Mouse (Mus musculus): Measurements from ENCODE around the gene Ccdc9. TPM values are rescaled to one million over a fixed set of nuclear protein-coding genes. Genes with fewer than 3 reads are reported as not detected.
A peak's percentile ranks its signal among the peaks of the same experiment; 100 is the strongest.

Ccdc9 gene
- total and polyA plus RNA-seq, 3 experiments, result 32.0 to 81.0 (median 47.6) TPM

DNA sequence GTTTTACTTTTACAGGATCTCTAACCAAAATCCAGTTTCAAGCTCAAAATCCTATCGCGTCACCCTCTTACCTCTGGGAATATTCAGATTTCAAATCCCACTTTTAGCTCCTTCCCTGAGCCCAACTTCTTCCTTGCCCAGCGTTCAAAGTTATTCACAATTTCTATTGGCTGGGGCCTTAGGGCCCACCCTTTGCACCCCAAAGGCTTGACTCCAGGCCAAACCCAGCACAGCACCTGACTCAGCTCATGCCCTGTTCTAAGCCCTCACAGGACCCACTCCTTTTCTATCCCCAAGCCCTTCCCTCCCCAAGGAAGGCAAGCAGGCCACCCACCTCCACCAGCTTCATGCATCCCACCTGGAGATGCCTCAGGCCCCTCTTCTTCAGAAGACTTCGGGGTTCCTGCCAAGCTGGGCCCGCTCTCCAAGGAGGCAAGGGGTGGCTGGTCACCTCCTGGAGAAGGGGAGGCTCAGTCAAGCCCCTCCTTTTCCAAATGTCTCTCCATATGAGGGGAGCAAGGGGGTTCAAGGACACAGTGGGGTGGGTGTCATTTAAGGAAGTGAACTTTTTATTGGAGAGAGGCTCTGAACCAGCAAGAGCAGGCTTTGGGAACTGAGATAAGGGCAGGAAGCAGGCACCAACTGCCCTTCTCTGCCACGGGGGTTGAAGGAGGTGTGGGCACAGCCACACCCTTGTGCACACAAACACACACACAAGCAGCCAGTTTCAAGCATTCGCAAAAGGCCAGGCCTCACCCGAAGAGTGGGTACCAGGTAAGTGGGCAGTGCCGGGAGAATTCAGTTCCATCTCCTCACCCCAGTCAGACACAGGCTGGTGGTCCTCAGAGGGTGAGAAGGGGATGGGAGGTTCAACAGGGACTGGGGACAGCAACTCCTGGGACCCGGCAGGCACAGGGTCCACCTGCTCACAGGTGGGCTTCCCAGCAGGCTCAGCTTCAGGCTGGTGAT, 11.4 kb downstream of the Ccdc9 start:
- H3K27me3 ChIP-seq (replicated peaks), result no peaks in the 10 kb centered on the region
- in situ Hi-C loops (cut with MboI; ENCODE audit: low pct_ligation_motif_present, low pct_unique_long_range_greater_than_20kb, low sequenced_read_pairs) (loop anchor here (5.0 to 25.0 kb wide), 2 partner anchors 93 to 213 kb away; partner anchors contain the start of gene Zfp541), dilution Hi-C loops (cut with MboI; ENCODE audit: extremely low pct_ligation_motif_present, extremely low pct_unique_long_range_greater_than_20kb, low sequenced_read_pairs) (no loop called here)
- no peak overlapping the region for H3K27ac ChIP-seq (ENCODE audit: insufficient read depth, low read depth)
- H3K4me1 ChIP-seq (ENCODE audit: control insufficient read depth in 1 of 2, insufficient read depth in 2 of 2), result peaks cover 13 to 27% of the 10 kb centered on the region in 2 experiments
- DNase-seq (ENCODE audit: extremely low read depth), result no peak
- peaks cover 34 to 67% of the 10 kb centered on the region in 2 experiments for H3K36me3 ChIP-seq (replicated peaks in 1 of 2; ENCODE audit: control insufficient read depth in 1 of 2, insufficient read depth in 1 of 2, low read length in 1 of 2)
- no peak overlapping the region for H3K4me2 ChIP-seq (ENCODE audit: insufficient read depth, low read depth, poor library complexity, severe bottlenecking)
- no peak overlapping the region for H3K9ac ChIP-seq (ENCODE audit: insufficient read depth, low read depth)
- no peaks in the 10 kb centered on the region for H3K9me3 ChIP-seq (replicated peaks; ENCODE audit: low read length)
- TF ChIP-seq TCF12 (IDR thresholded peaks at IDR 0.05; ENCODE audit: low read depth, low read length), result no peak
- TF ChIP-seq USF1 (IDR thresholded peaks at IDR 0.05; ENCODE audit: low read depth, low read length), result no peak
- no peak for TF ChIP-seq RAD21 (IDR thresholded peaks at IDR 0.05; ENCODE audit: low read depth, low read length)
- no peak for TF ChIP-seq POLR2A (IDR thresholded peaks at IDR 0.05; ENCODE audit: low read depth, low read length)
- no peaks in the 10 kb centered on the region for H3K79me2 ChIP-seq (replicated peaks; ENCODE audit: control insufficient read depth, extremely low read depth, insufficient read depth, poor library complexity, severe bottlenecking)
- no peak overlapping the region for H3K4me3 ChIP-seq (replicated peaks in 1 of 3; ENCODE audit: low read depth in 2 of 3, low read length in 2 of 3, poor library complexity in 1 of 3)

DNA sequence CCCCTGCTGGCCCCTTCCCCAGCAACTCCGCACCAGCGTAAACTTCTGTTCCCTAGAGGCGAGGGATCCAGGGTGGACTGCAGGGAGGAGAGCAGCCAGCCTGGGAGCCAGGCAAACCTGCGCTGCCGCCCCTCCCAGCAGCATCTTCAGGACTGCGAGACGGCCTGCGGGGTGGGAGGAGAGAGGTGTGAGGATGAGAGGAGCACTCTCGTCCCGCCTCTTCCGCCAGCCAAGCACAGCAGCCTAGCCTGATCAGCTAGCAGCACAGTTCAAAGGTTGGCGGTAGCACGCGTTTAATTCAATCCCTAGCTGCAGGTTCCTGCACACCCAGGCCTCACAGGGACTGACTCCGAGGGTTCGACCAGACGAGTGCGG, 12.8 kb downstream of the Ccdc9 start:
- Histone ChIP-seq H3K4me2 (ENCODE audit: insufficient read depth, low read depth, poor library complexity, severe bottlenecking) (peak overlapping the region; percentile 30; the same call in 1 of the 2 replicates), H3K4me1 (ENCODE audit: control insufficient read depth in 1 of 2, insufficient read depth in 2 of 2) (peaks cover 13 to 27% of the 10 kb centered on the region in 2 experiments), H3K79me2 (replicated peaks; ENCODE audit: control insufficient read depth, extremely low read depth, insufficient read depth, poor library complexity, severe bottlenecking) (no peaks in the 10 kb centered on the region), H3K27me3 (replicated peaks) (no peaks in the 10 kb centered on the region), H3K36me3 (replicated peaks in 1 of 2; ENCODE audit: control insufficient read depth in 1 of 2, insufficient read depth in 1 of 2, low read length in 1 of 2) (peaks cover 32 to 56% of the 10 kb centered on the region in 2 experiments), H3K9ac (ENCODE audit: insufficient read depth, low read depth) (peak overlapping the region; percentile 21; the same call in 1 of the 2 replicates), H3K27ac (ENCODE audit: insufficient read depth, low read depth) (peak overlapping the region; percentile 50), H3K9me3 (replicated peaks; ENCODE audit: low read length) (no peaks in the 10 kb centered on the region), H3K4me3 (replicated peaks in 1 of 3; ENCODE audit: low read depth in 2 of 3, low read length in 2 of 3, poor library complexity in 1 of 3) (peak overlapping the region; percentile 45 to 72 (median 65))
- in situ Hi-C loops (cut with MboI; ENCODE audit: low pct_ligation_motif_present, low pct_unique_long_range_greater_than_20kb, low sequenced_read_pairs) (loop anchor here (5.0 to 25.0 kb wide), 2 partner anchors 91 to 211 kb away; partner anchors contain the start of gene Zfp541), dilution Hi-C loops (cut with MboI; ENCODE audit: extremely low pct_ligation_motif_present, extremely low pct_unique_long_range_greater_than_20kb, low sequenced_read_pairs) (no loop called here)
- peak; percentile 67 for DNase-seq (ENCODE audit: extremely low read depth)
- TF ChIP-seq NRF1 (IDR thresholded peaks at IDR 0.05; ENCODE audit: low read depth, low read length), result no peak
- TF ChIP-seq SIN3A (IDR thresholded peaks at IDR 0.05; ENCODE audit: low read length), result peak; percentile 45
- peak; percentile 32; the same call in 1 of the 2 replicates for TF ChIP-seq MYC (IDR thresholded peaks at IDR 0.05; ENCODE audit: low read depth, low read length)
- TF ChIP-seq NELFE (IDR thresholded peaks at IDR 0.05; ENCODE audit: low read depth, low read length), result peak; percentile 49; the same call in 1 of the 2 replicates
- TF ChIP-seq MXI1 (IDR thresholded peaks at IDR 0.05; ENCODE audit: low read depth, low read length), result no peak
- TF ChIP-seq POLR2A (IDR thresholded peaks at IDR 0.05; ENCODE audit: low read depth, low read length), result peak; percentile 54
- no peak for TF ChIP-seq ZMIZ1 (IDR thresholded peaks at IDR 0.05; ENCODE audit: low read depth, low read length)
